Mouse (Mus musculus) kidney, adult 10 weeks (tissue): ENCODE measurements around the gene Gm5624. TPM values are rescaled to one million over a fixed set of nuclear protein-coding genes. Genes with fewer than 3 reads are reported as not detected.

Experiments used
- polyA plus RNA-seq: library from polyadenylated mRNA; stranded (reverse); fragments of 350-450 nt; fragmentation: Illumina TruSeq; extraction: RNeasy Lipid Tissue Mini Kit (QIAGEN cat#74804); gene quantifications from one replicate; pipeline ENCODE4 v1.2.3, GENCODE M21; 2014; ENCODE audit warnings: low read depth, low replicate concordance

Gene Gm5624
- not detected for polyA plus RNA-seq

DNA sequence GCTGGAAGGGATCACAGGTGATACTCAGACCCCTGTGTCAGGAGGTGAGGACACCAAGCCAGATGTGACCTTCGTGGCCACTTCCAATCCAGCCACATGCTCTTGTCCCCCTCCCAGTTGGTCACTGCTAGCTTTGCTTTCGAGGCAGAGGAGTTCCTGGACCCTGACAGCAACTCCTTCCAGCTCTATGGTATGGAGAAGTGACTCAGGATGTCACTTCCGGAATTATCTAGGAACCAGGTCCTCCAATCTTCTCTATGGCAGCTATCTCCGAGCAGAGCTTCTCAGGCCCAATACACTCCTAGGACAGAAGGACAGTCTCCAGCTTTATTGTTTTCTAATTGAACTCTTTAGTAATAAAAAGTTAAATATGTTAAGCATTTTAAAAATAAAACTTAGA, at the start of gene Gm5624:
Gene Gm5624 (minus strand): TSS at position 202 of the 400 bp plus-strand sequence.

DNA sequence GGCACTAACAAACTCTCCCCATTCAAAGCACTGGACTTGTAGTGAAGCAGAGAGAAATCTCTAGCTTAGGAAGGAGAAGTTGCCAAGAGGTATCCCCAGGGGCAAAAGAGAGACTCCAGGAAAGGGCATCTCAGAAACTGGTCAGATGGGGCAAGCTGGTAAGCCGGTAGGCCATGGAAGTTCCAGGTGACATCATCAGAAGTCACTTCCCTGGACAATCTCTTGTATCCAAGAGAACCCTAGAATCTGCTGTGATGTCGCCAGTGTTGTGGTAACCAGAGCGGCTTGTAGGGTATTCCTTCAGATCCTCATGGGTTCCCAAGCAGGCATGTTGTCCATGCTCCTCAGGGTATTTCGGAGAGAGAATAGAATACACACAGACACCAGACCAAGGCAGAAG, 44.9 kb downstream of the Gm5624 start, which contains the start of gene Gm8247:
Gene Gm8247 (plus strand): TSS at position 301 of the 400 bp plus-strand sequence.

DNA sequence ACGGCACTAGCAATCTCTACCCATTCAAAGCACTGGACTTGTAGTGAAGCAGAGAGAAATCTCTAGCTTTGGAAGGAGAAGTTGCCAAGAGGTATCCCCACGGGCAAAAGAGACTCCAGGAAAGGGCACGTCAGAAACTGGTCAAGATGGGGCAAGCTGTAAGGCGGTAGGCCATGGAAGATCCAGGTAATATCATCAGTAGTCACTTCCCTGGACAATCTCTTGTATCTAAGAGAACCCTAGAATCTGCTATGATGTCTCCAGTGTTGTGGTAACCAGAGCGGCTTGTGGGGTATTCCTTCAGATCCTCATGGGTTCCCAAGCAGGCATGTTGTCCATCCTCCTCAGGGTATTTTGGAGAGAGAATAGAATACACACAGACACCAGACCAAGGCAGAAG, 109.8 kb downstream of the Gm5624 start, which contains the start of gene Gm17093:
Gene Gm17093 (plus strand): TSS at position 301 of the 400 bp plus-strand sequence.

Other genes starting within 250 kb of the Gm5624 start
- not detected for gene Gm3371, start 217.2 kb downstream of the Gm5624 start, polyA plus RNA-seq
- gene Gm8232, start 194.3 kb downstream of the Gm5624 start, polyA plus RNA-seq = not detected
- not detected for gene BC061237, start 135.5 kb downstream of the Gm5624 start, polyA plus RNA-seq
- gene Gm17093, start 109.7 kb downstream of the Gm5624 start, polyA plus RNA-seq = not detected
- not detected for gene Gm8247, start 44.8 kb downstream of the Gm5624 start, polyA plus RNA-seq
- gene Gm8257, start 78.5 kb upstream of the Gm5624 start, polyA plus RNA-seq = not detected
- gene Gm8267, start 122.4 kb upstream of the Gm5624 start, polyA plus RNA-seq = not detected
- not detected for gene Ptgdr, start 231.4 kb upstream of the Gm5624 start, polyA plus RNA-seq